Mouse (Mus musculus) testis, adult 2 months (tissue): ENCODE data around the gene Tyw1.

ENCODE experiments used
- CTCF ChIP-seq: fragments of 200-500 bp; IDR thresholded peaks from 2 replicates; pipeline ENCODE4 v1.5.1; 2012; ENCODE audit warnings: low read depth, mild to moderate bottlenecking, inconsistent platforms, low read length, moderate library complexity; ENCODE audit not compliant: control insufficient read depth, insufficient read depth, insufficient replicate concordance
- POLR2A ChIP-seq: fragments of 200-500 bp; IDR thresholded peaks from 2 replicates; pipeline ENCODE4 v1.6.1; 2012; ENCODE audit warnings: low read depth, mild to moderate bottlenecking, inconsistent platforms, low read length, moderate library complexity; ENCODE audit not compliant: control insufficient read depth

GRCm38 (mm10) chr5:130222146-130223004 is 33.0 kb upstream of the Tyw1 start:
- TF ChIP-seq CTCF (peak; percentile 64; the same call in 1 of the 2 replicates), POLR2A (peak; percentile 69)
